Mouse (Mus musculus) limb, embryonic 15.5 days (tissue): ENCODE measurements around the gene Pabpn1. TPM values are rescaled to one million over a fixed set of nuclear protein-coding genes. Genes with fewer than 3 reads are reported as not detected.

Experiments used
- ATAC-seq: fragments of 200-750 bp; cut with Nextera tagmentation; 2 replicates; pipeline ENCODE4 v1.8.0; 2017; ENCODE audit warnings: low read depth, moderate TSS enrichment; ENCODE audit not compliant: insufficient number of reproducible peaks, low FRiP score, low TSS enrichment
- H3K27ac ChIP-seq: fragments of 300-500 bp; sonication (generic); 2 replicates; pipeline ENCODE4 v1.5.1; 2015; ENCODE audit warnings: moderate library complexity, mild to moderate bottlenecking, inconsistent platforms
- H3K27me3 ChIP-seq: fragments of 300-500 bp; sonication (generic); 2 replicates; pipeline ENCODE4 v1.6.1; 2015; ENCODE audit warnings: inconsistent platforms
- H3K36me3 ChIP-seq: fragments of 300-500 bp; sonication (generic); 2 replicates; pipeline ENCODE4 v1.6.1; 2015; ENCODE audit warnings: inconsistent platforms
- H3K4me1 ChIP-seq: fragments of 300-500 bp; sonication (generic); 2 replicates; pipeline ENCODE4 v1.6.1; 2015; ENCODE audit warnings: inconsistent platforms
- H3K4me2 ChIP-seq: fragments of 300-500 bp; sonication (generic); 2 replicates; pipeline ENCODE4 v1.6.1; 2015; ENCODE audit warnings: mild to moderate bottlenecking, inconsistent platforms
- H3K4me3 ChIP-seq: fragments of 300-500 bp; sonication (generic); 2 replicates; pipeline ENCODE4 v1.5.1; 2015; ENCODE audit warnings: mild to moderate bottlenecking, inconsistent platforms
- H3K9ac ChIP-seq: fragments of 300-500 bp; sonication (generic); 2 replicates; pipeline ENCODE4 v1.6.1; 2015; ENCODE audit warnings: inconsistent platforms
- H3K9me3 ChIP-seq: fragments of 300-500 bp; sonication (generic); 2 replicates; pipeline ENCODE4 v1.6.1; 2016; ENCODE audit warnings: inconsistent platforms
- WGBS: fragments of 180-500 bp; shearing (Covaris S2); methylation state at CpG from one replicate; pipeline ENCODE4 v1.1.7; 2015; 5-methylcytosine and 5-hydroxymethylcytosine counted together
- polyA plus RNA-seq: library from polyadenylated mRNA; unstranded; fragments of >200 nt; fragmentation: Nextera tagmentation; extraction: Ambion mirVana; gene quantifications from 2 replicates; pipeline ENCODE4 v1.2.1, GENCODE M21; 2015

Gene Pabpn1
- polyA plus RNA-seq, 1 experiment from 2014 or later = 94.3 TPM

GRCm38 (mm10) chr14:54894296-54895151 is 2.2 kb downstream of the Pabpn1 start:
- Histone ChIP-seq H3K27ac (peak overlapping the region; percentile 94), H3K36me3 (peaks cover 31% of the 10 kb centered on the region), H3K4me1 (peaks cover 25% of the 10 kb centered on the region), H3K4me2 (peak overlapping the region; percentile 49), H3K9me3 (no peaks in the 10 kb centered on the region), H3K9ac (peak overlapping the region; percentile 99), H3K4me3 (peak overlapping the region; percentile 92), H3K27me3 (no peaks in the 10 kb centered on the region)
- ATAC-seq = peak; percentile 31
- under 1% methylated on average over 53 of the region's 54 CpGs for WGBS

GRCm38 (mm10) chr14:54897445-54897844 is 5.1 kb downstream of the Pabpn1 start:
- Histone ChIP-seq H3K27ac (peak overlapping the region; percentile 43), H3K4me1 (peaks cover 25% of the 10 kb centered on the region), H3K4me2 (no peak overlapping the region), H3K4me3 (no peak overlapping the region), H3K36me3 (peaks cover 31% of the 10 kb centered on the region), H3K27me3 (no peaks in the 10 kb centered on the region), H3K9me3 (no peaks in the 10 kb centered on the region), H3K9ac (no peak overlapping the region)
- no peak for ATAC-seq
- WGBS = 61% methylated on average over 2 of the region's 2 CpGs

- ATAC-seq = 0 out of 2 replicates have a peak, but pooled peaks have one; percentile 9
- Histone ChIP-seq H3K9ac (no peak overlapping the region), H3K36me3 (peaks cover 39% of the 10 kb centered on the region), H3K4me1 (peaks cover 17% of the 10 kb centered on the region), H3K27me3 (no peaks in the 10 kb centered on the region), H3K9me3 (no peaks in the 10 kb centered on the region), H3K4me2 (no peak overlapping the region), H3K27ac (peak overlapping the region; percentile 38; the same call in 1 of the 2 replicates), H3K4me3 (no peak overlapping the region)
- WGBS = under 1% methylated on average over 3 of the region's 3 CpGs
Measured at GRCm38 (mm10) chr14:54900383-54900782, 8.1 kb downstream of the Pabpn1 start.

- H3K27me3 ChIP-seq = no peaks in the 10 kb centered on the region
- H3K9me3 ChIP-seq = no peaks in the 10 kb centered on the region
- no peak for ATAC-seq
- H3K36me3 ChIP-seq = peaks cover 39% of the 10 kb centered on the region
- H3K4me2 ChIP-seq = no peak overlapping the region
- 82% methylated on average over 4 of the region's 4 CpGs for WGBS
- no peaks in the 10 kb centered on the region for H3K4me1 ChIP-seq
- H3K9ac ChIP-seq = no peak overlapping the region
- H3K4me3 ChIP-seq = no peak overlapping the region
- H3K27ac ChIP-seq = no peak overlapping the region
Measured at GRCm38 (mm10) chr14:54903641-54904040, 11.3 kb downstream of the Pabpn1 start.

- H3K9me3 ChIP-seq = no peaks in the 10 kb centered on the region
- H3K4me3 ChIP-seq = no peak overlapping the region
- H3K4me1 ChIP-seq = peaks cover 25% of the 10 kb centered on the region
- no peak overlapping the region for H3K27ac ChIP-seq
- ATAC-seq = no peak
- no peak overlapping the region for H3K9ac ChIP-seq
- no peaks in the 10 kb centered on the region for H3K27me3 ChIP-seq
- H3K36me3 ChIP-seq = peaks cover 55% of the 10 kb centered on the region
- H3K4me2 ChIP-seq = no peak overlapping the region
- WGBS = 87% methylated on average over 7 of the region's 7 CpGs
Measured at GRCm38 (mm10) chr14:54908682-54909081, 16.4 kb downstream of the Pabpn1 start.

- peak overlapping the region; percentile 92 for H3K4me3 ChIP-seq
- peak overlapping the region; percentile 94 for H3K27ac ChIP-seq
- H3K36me3 ChIP-seq = peaks cover 48% of the 10 kb centered on the region
- peak overlapping the region; percentile 80 for H3K4me2 ChIP-seq
- peaks cover 29% of the 10 kb centered on the region for H3K4me1 ChIP-seq
- WGBS = 2% methylated on average over 52 of the region's 69 CpGs
- ATAC-seq = peak; percentile 32; the same call in 1 of the 2 replicates
- H3K27me3 ChIP-seq = no peaks in the 10 kb centered on the region
- H3K9ac ChIP-seq = peak overlapping the region; percentile 89
- no peaks in the 10 kb centered on the region for H3K9me3 ChIP-seq
Measured at GRCm38 (mm10) chr14:54912109-54912850, 20.0 kb downstream of the Pabpn1 start.

- Histone ChIP-seq H3K9me3 (no peaks in the 10 kb centered on the region), H3K4me1 (peaks cover 29% of the 10 kb centered on the region), H3K27ac (peak within 1 kb of the TSS; percentile 94), H3K36me3 (peaks cover 48% of the 10 kb centered on the region), H3K4me2 (peak within 1 kb of the TSS; percentile 80), H3K9ac (peak within 1 kb of the TSS; percentile 89), H3K4me3 (peak within 1 kb of the TSS; percentile 92), H3K27me3 (no peaks in the 10 kb centered on the region)
- peak; percentile 94 for ATAC-seq
- under 1% methylated on average over 28 of the region's 28 CpGs for WGBS
Measured at GRCm38 (mm10) chr14:54912886-54913285, 20.6 kb downstream of the Pabpn1 start, which contains the start of gene Slc22a17. TSS of gene Slc22a17 (minus strand) at chr14:54913132.

GRCm38 (mm10) chr14:54913343-54913742 is 21.0 kb downstream of the Pabpn1 start:
- ATAC-seq = no peak
- WGBS = 13% methylated on average over 10 of the region's 10 CpGs
- Histone ChIP-seq H3K4me1 (peaks cover 29% of the 10 kb centered on the region), H3K27ac (peak overlapping the region; percentile 94), H3K27me3 (no peaks in the 10 kb centered on the region), H3K4me2 (peak overlapping the region; percentile 80), H3K9ac (peak overlapping the region; percentile 89), H3K36me3 (peaks cover 48% of the 10 kb centered on the region), H3K9me3 (no peaks in the 10 kb centered on the region), H3K4me3 (peak overlapping the region; percentile 92)

- Histone ChIP-seq H3K36me3 (peaks cover 76% of the 10 kb centered on the region), H3K4me1 (peaks cover 23% of the 10 kb centered on the region), H3K27ac (no peak overlapping the region), H3K4me3 (no peak overlapping the region), H3K27me3 (no peaks in the 10 kb centered on the region), H3K9me3 (no peaks in the 10 kb centered on the region), H3K4me2 (no peak overlapping the region), H3K9ac (no peak overlapping the region)
- ATAC-seq = no peak
- WGBS = 86% methylated on average over 16 of the region's 16 CpGs
Measured at GRCm38 (mm10) chr14:54920076-54920685, 27.9 kb downstream of the Pabpn1 start.

- Histone ChIP-seq H3K4me3 (peak overlapping the region; percentile 63), H3K27ac (peak overlapping the region; percentile 100), H3K9me3 (no peaks in the 10 kb centered on the region), H3K4me1 (peaks cover 44% of the 10 kb centered on the region), H3K4me2 (peak overlapping the region; percentile 76), H3K9ac (peak overlapping the region; percentile 90), H3K27me3 (no peaks in the 10 kb centered on the region), H3K36me3 (peaks cover 32% of the 10 kb centered on the region)
- WGBS = 6% methylated on average over 7 of the region's 7 CpGs
- peak; percentile 64 for ATAC-seq
Measured at GRCm38 (mm10) chr14:54924641-54925348, 32.5 kb downstream of the Pabpn1 start.
